Mouse (Mus musculus): ENCODE measurements around the gene Lef1.

Lef1 gene

GRCm38 (mm10) chr3:131108094-131108653 is 2.1 kb upstream of the Lef1 start:
- no peak for DNase-seq

- DNase-seq = no peak
These were observed 1.1 kb upstream of the Lef1 start for GRCm38 (mm10) chr3:131109066-131109685.

- no peak for DNase-seq
These were observed 593 bp upstream of the Lef1 start for GRCm38 (mm10) chr3:131109686-131110070.

GRCm38 (mm10) chr3:131111151-131111850 is 1.0 kb downstream of the Lef1 start:
- peak in 1 of 2 experiments; percentile 42 for DNase-seq

GRCm38 (mm10) chr3:131111851-131112572 is 1.7 kb downstream of the Lef1 start:
- peak; percentile 41 to 62 for DNase-seq

GRCm38 (mm10) chr3:131112573-131112955 is 2.3 kb downstream of the Lef1 start:
- DNase-seq = no peak

- no peak for DNase-seq
These were observed 2.8 kb downstream of the Lef1 start for GRCm38 (mm10) chr3:131113029-131113428.

- DNase-seq = no peak
These were observed 5.8 kb downstream of the Lef1 start for GRCm38 (mm10) chr3:131116116-131116515.

- no peak for DNase-seq
These were observed 7.1 kb downstream of the Lef1 start for GRCm38 (mm10) chr3:131117352-131117751.

- DNase-seq = no peak
These were observed 7.6 kb downstream of the Lef1 start for GRCm38 (mm10) chr3:131117883-131118282.

- DNase-seq = no peak
These were observed 9.2 kb downstream of the Lef1 start for GRCm38 (mm10) chr3:131119435-131119834.

GRCm38 (mm10) chr3:131123501-131123900 is 13.2 kb downstream of the Lef1 start:
- DNase-seq = no peak

GRCm38 (mm10) chr3:131125873-131126272 is 15.6 kb downstream of the Lef1 start:
- no peak for DNase-seq

- no peak for DNase-seq
These were observed 16.2 kb downstream of the Lef1 start for GRCm38 (mm10) chr3:131126438-131126837.

- DNase-seq = no peak
These were observed 23.7 kb downstream of the Lef1 start for GRCm38 (mm10) chr3:131134003-131134402.

- no peak for DNase-seq
These were observed 25.2 kb downstream of the Lef1 start for GRCm38 (mm10) chr3:131135434-131135833.

- DNase-seq = no peak
These were observed 26.2 kb downstream of the Lef1 start for GRCm38 (mm10) chr3:131136455-131136854.

GRCm38 (mm10) chr3:131137119-131137781 is 27.0 kb downstream of the Lef1 start:
- DNase-seq = no peak

- DNase-seq = no peak
These were observed 28.0 kb downstream of the Lef1 start for GRCm38 (mm10) chr3:131138224-131138623.

GRCm38 (mm10) chr3:131138797-131139196 is 28.5 kb downstream of the Lef1 start:
- no peak for DNase-seq

- peak in 1 of 2 experiments; percentile 4 for DNase-seq
These were observed 29.2 kb downstream of the Lef1 start for GRCm38 (mm10) chr3:131139345-131140090.

GRCm38 (mm10) chr3:131140091-131140462 is 29.8 kb downstream of the Lef1 start:
- no peak for DNase-seq
